Mouse (Mus musculus) lung, embryonic 16.5 days (tissue): ENCODE data around the gene Vmn1r205. TPM values are rescaled to one million over a fixed set of nuclear protein-coding genes. Genes with fewer than 3 reads are reported as not detected.
"Not testable (repeated sequence)": the region's sequence is repeated elsewhere in the genome, so short reads cannot be mapped to it uniquely, and the experiment has no call there.

Experiments
- ATAC-seq: fragments of 200-750 bp; cut with Nextera tagmentation; 2 replicates; pipeline ENCODE4 v1.8.0; 2017; ENCODE audit warnings: low read depth, mild to moderate bottlenecking, moderate library complexity
- H3K27ac ChIP-seq: fragments of 300-500 bp; sonication (generic); 2 replicates; pipeline ENCODE4 v1.5.1; 2014; ENCODE audit warnings: mild to moderate bottlenecking, control low read depth, low read length
- H3K27me3 ChIP-seq: fragments of 300-500 bp; sonication (generic); 2 replicates; pipeline ENCODE4 v1.6.1; 2014; ENCODE audit warnings: low read depth, low read length, mixed read lengths; ENCODE audit not compliant: control insufficient read depth, insufficient read depth
- H3K36me3 ChIP-seq: fragments of 300-500 bp; sonication (generic); 2 replicates; pipeline ENCODE4 v1.6.1; 2014; ENCODE audit warnings: low read length; ENCODE audit not compliant: control insufficient read depth, insufficient read depth
- H3K4me1 ChIP-seq: fragments of 300-500 bp; sonication (generic); replicated peaks from 2 replicates; pipeline ENCODE4 v1.6.1; 2014; ENCODE audit warnings: low read length, mixed read lengths; ENCODE audit not compliant: control insufficient read depth, insufficient read depth
- H3K4me2 ChIP-seq: fragments of 300-500 bp; sonication (generic); 2 replicates; pipeline ENCODE4 v1.6.1; 2014; ENCODE audit warnings: low read depth, low read length, control low read depth
- H3K4me3 ChIP-seq: fragments of 300-500 bp; sonication (generic); 2 replicates; pipeline ENCODE4 v1.5.1; 2014; ENCODE audit warnings: mild to moderate bottlenecking, low read length, control low read depth
- H3K9ac ChIP-seq: fragments of 300-500 bp; sonication (generic); 2 replicates; pipeline ENCODE4 v1.6.1; 2014; ENCODE audit warnings: low read length, control low read depth
- H3K9me3 ChIP-seq: fragments of 300-500 bp; sonication (generic); 2 replicates; pipeline ENCODE4 v1.6.1; 2016; ENCODE audit warnings: low read length; ENCODE audit not compliant: control insufficient read depth
- WGBS: fragments of 180-500 bp; shearing (Covaris S2); extraction: QIAGEN DNeasy Blood & Tissue Kit; methylation state at CpG from one replicate; pipeline ENCODE4 v1.1.7; 2014; 5-methylcytosine and 5-hydroxymethylcytosine counted together
- polyA plus RNA-seq: library from polyadenylated mRNA; unstranded; fragments of >200 nt; fragmentation: Nextera tagmentation; extraction: Ambion mirVana; gene quantifications from 2 replicates; pipeline ENCODE4 v1.2.1, GENCODE M21; 2015

The Vmn1r205 gene
- polyA plus RNA-seq = not detected in 2 replicates

GRCm38 (mm10) chr13:22592900-22593299 is at the start of gene Vmn1r205:
Vmn1r205 (minus strand) TSS chr13:22593000.
- Histone ChIP-seq H3K4me1 (no peaks in the 10 kb centered on the region), H3K9me3 (no peaks in the 10 kb centered on the region), H3K4me2 (no peak within 1 kb of the TSS), H3K9ac (no peak within 1 kb of the TSS), H3K4me3 (no peak within 1 kb of the TSS), H3K36me3 (no peaks in the 10 kb centered on the region), H3K27ac (no peak within 1 kb of the TSS), H3K27me3 (no peaks in the 10 kb centered on the region)
- WGBS = 78% methylated on average over 3 of the region's 3 CpGs
- no peak for ATAC-seq

- H3K36me3 ChIP-seq, H3K4me1 ChIP-seq, H3K4me3 ChIP-seq, H3K9ac ChIP-seq, H3K27ac ChIP-seq, ATAC-seq, H3K9me3 ChIP-seq, H3K27me3 ChIP-seq, H3K4me2 ChIP-seq: not testable (repeated sequence)
Measured at GRCm38 (mm10) chr13:22624151-22624550, 31.4 kb upstream of the Vmn1r205 start, which contains the start of gene Vmn1r206. Vmn1r206 (minus strand) TSS chr13:22624251.

- H3K9ac ChIP-seq, H3K27me3 ChIP-seq, H3K36me3 ChIP-seq, ATAC-seq, H3K4me3 ChIP-seq, H3K4me2 ChIP-seq, H3K4me1 ChIP-seq, H3K9me3 ChIP-seq, H3K27ac ChIP-seq: not testable (repeated sequence)
- 77% methylated on average over 14 of the region's 14 CpGs for WGBS
Measured at GRCm38 (mm10) chr13:22583336-22583735, 9.5 kb downstream of the Vmn1r205 start.

GRCm38 (mm10) chr13:22574911-22575310 is 17.9 kb downstream of the Vmn1r205 start:
- H3K9ac ChIP-seq, H3K4me1 ChIP-seq, H3K4me3 ChIP-seq, H3K27me3 ChIP-seq, ATAC-seq, H3K27ac ChIP-seq, H3K36me3 ChIP-seq, H3K9me3 ChIP-seq, H3K4me2 ChIP-seq: not testable (repeated sequence)
- WGBS = 76% methylated on average over 3 of the region's 3 CpGs

- not testable (repeated sequence) for H3K27ac ChIP-seq, H3K4me1 ChIP-seq, H3K36me3 ChIP-seq, H3K4me3 ChIP-seq, H3K9me3 ChIP-seq, ATAC-seq, H3K9ac ChIP-seq, H3K4me2 ChIP-seq, H3K27me3 ChIP-seq
- WGBS = 40% methylated on average over 1 of the region's 1 CpGs
Measured at GRCm38 (mm10) chr13:22552898-22553297, 39.9 kb downstream of the Vmn1r205 start, which contains the start of gene Vmn1r204. Vmn1r204 (plus strand) TSS chr13:22553198.

Other genes starting within 250 kb of the Vmn1r205 start
- not detected in 2 replicates for gene Vmn1r198, start 242.6 kb downstream of the Vmn1r205 start, polyA plus RNA-seq
- gene Vmn1r199, start 213.2 kb downstream of the Vmn1r205 start, polyA plus RNA-seq = not detected in 2 replicates
- not detected in 2 replicates for gene Vmn1r200, start 202.6 kb downstream of the Vmn1r205 start, polyA plus RNA-seq
- gene Vmn1r201, start 121.1 kb downstream of the Vmn1r205 start, polyA plus RNA-seq = not detected in 2 replicates
- not detected in 2 replicates for gene Vmn1r202, start 87.6 kb downstream of the Vmn1r205 start, polyA plus RNA-seq
- not detected in 2 replicates for gene Vmn1r203, start 74.9 kb downstream of the Vmn1r205 start, polyA plus RNA-seq
- gene Vmn1r204, start 39.8 kb downstream of the Vmn1r205 start, polyA plus RNA-seq = not detected in 2 replicates
- not detected in 2 replicates for gene Vmn1r206, start 31.3 kb upstream of the Vmn1r205 start, polyA plus RNA-seq
- not detected in 2 replicates for gene Vmn1r207-ps, start 136.6 kb upstream of the Vmn1r205 start, polyA plus RNA-seq
- gene Vmn1r208, start 184.4 kb upstream of the Vmn1r205 start, polyA plus RNA-seq = not detected in 2 replicates
- gene Vmn1r209, start 216.7 kb upstream of the Vmn1r205 start, polyA plus RNA-seq = not detected in 2 replicates
- gene Vmn1r210, start 238.3 kb upstream of the Vmn1r205 start, polyA plus RNA-seq = not detected in 2 replicates